Mouse (Mus musculus) ES-E14 (cell line): ENCODE results near the gene Sbp. TPM values are rescaled to one million over a fixed set of nuclear protein-coding genes. Genes with fewer than 3 reads are reported as not detected.
"Not testable (repeated sequence)": the region's sequence is repeated elsewhere in the genome, so short reads cannot be mapped to it uniquely, and the experiment has no call there.

Source experiments
- DNase-seq: peaks from one replicate; pipeline ENCODE4 v3.0.0-alpha.2; 2013; ENCODE audit warnings: low read depth, low spot score
- H3K27ac ChIP-seq: 2 replicates; pipeline ENCODE4 v1.5.1; 2012; ENCODE audit warnings: low read depth, mild to moderate bottlenecking, low read length, moderate library complexity, mixed read lengths; ENCODE audit not compliant: poor library complexity, insufficient read depth, severe bottlenecking
- H3K36me3 ChIP-seq: 2 replicates; pipeline ENCODE4 v1.6.1; 2012; ENCODE audit warnings: mild to moderate bottlenecking, low read length, moderate library complexity, mixed read lengths; ENCODE audit not compliant: control insufficient read depth, poor library complexity, insufficient read depth, severe bottlenecking
- H3K4me1 ChIP-seq, 2 experiments: fragments of 150-350 bp in 1 of 2; sonication (generic) in 1 of 2; 2 replicates each; pipeline ENCODE4 v1.6.1; 2012; ENCODE audit warnings: low read length in 2 of 2, mild to moderate bottlenecking in 1 of 2, mixed read lengths in 1 of 2; ENCODE audit not compliant: control insufficient read depth in 2 of 2, insufficient read depth in 2 of 2, poor library complexity in 1 of 2
- H3K4me3 ChIP-seq, 2 experiments: fragments of 150-350 bp in 1 of 2; sonication (generic) in 1 of 2; 2 replicates each; pipeline ENCODE4 v1.5.1; 2012; ENCODE audit warnings: low read length in 2 of 2, low read depth in 1 of 2, mild to moderate bottlenecking in 1 of 2, mixed read lengths in 1 of 2; ENCODE audit not compliant: insufficient read depth in 1 of 2, poor library complexity in 1 of 2, severe bottlenecking in 1 of 2
- H3K9ac ChIP-seq: 2 replicates; pipeline ENCODE4 v1.6.1; 2012; ENCODE audit warnings: low read depth, mild to moderate bottlenecking, low read length, mixed read lengths; ENCODE audit not compliant: poor library complexity, insufficient read depth, severe bottlenecking
- H3K9me3 ChIP-seq: fragments of 150-350 bp; sonication (generic); 2 replicates; pipeline ENCODE4 v1.6.1; 2012; ENCODE audit warnings: low read depth, mild to moderate bottlenecking, low read length; ENCODE audit not compliant: control insufficient read depth, insufficient read depth
- CHD2 ChIP-seq: IDR thresholded peaks from 2 replicates; pipeline ENCODE4 v1.6.1; 2014; ENCODE audit warnings: mild to moderate bottlenecking, low read depth, low read length, inconsistent platforms
- HCFC1 ChIP-seq: IDR thresholded peaks from 2 replicates; pipeline ENCODE4 v1.6.1; 2012; ENCODE audit warnings: low read length, inconsistent platforms, borderline replicate concordance; ENCODE audit not compliant: insufficient read depth
- MAFK ChIP-seq: IDR thresholded peaks from 2 replicates; pipeline ENCODE4 v1.6.1; 2014; ENCODE audit warnings: mild to moderate bottlenecking, low read depth, low read length, inconsistent platforms; ENCODE audit not compliant: insufficient read depth
- ZC3H11A ChIP-seq: IDR thresholded peaks from 2 replicates; pipeline ENCODE4 v1.6.1; 2012; ENCODE audit warnings: low read depth, mild to moderate bottlenecking, inconsistent platforms, low read length, borderline replicate concordance
- ZNF384 ChIP-seq: IDR thresholded peaks from 2 replicates; pipeline ENCODE4 v1.6.1; 2012; ENCODE audit warnings: low read depth, low read length, inconsistent platforms
- in situ Hi-C, 2 experiments: fragments of 600-800 bp; cut with MboI; formaldehyde crosslinking; loops; one replicate each; pipeline ENCODE4 v1.15.1; 2025; ENCODE audit warnings: low sequenced_read_pairs in 2 of 2, inconsistent platforms in 1 of 2; ENCODE audit not compliant: unreplicated experiment in 2 of 2
- total RNA-seq: library from RNA; depleted of rRNA; stranded (reverse); fragments of 300-350 nt; gene quantifications from 2 replicates; pipeline ENCODE4 v1.2.3, GENCODE M21; 2012

Sbp gene
- total RNA-seq, 1 experiment = not detected

DNA sequence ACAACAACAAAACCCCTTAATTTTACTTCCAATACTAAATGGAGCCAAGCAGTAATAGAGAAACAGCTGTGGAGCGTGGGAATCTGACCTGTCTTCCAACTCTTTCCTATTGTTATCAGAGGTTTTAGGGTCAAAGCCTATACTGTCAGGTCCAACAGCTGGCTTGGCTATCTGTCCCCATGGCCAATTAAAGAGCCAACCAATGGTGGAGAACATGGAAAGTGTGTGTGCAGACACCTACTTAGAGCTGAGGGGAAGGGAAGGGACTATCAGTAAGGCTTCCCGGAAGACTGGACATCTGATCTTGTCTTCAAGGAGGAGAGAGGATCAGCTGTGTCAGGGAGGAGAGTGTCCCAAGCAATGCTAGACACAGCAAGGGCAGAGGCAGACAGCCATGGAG lies 7.6 kb downstream of the Sbp start:
- no peak overlapping the region for H3K9ac ChIP-seq
- DNase-seq = no peak
- H3K27ac ChIP-seq = no peak overlapping the region
- H3K4me3 ChIP-seq = no peak overlapping the region
- H3K36me3 ChIP-seq = no peaks in the 10 kb centered on the region
- no peaks in the 10 kb centered on the region for H3K4me1 ChIP-seq
- no peaks in the 10 kb centered on the region for H3K9me3 ChIP-seq
- in situ Hi-C loops = no loop called here
- TF ChIP-seq CHD2 (no peak), MAFK (no peak), ZNF384 (no peak), HCFC1 (no peak), ZC3H11A (no peak)

DNA sequence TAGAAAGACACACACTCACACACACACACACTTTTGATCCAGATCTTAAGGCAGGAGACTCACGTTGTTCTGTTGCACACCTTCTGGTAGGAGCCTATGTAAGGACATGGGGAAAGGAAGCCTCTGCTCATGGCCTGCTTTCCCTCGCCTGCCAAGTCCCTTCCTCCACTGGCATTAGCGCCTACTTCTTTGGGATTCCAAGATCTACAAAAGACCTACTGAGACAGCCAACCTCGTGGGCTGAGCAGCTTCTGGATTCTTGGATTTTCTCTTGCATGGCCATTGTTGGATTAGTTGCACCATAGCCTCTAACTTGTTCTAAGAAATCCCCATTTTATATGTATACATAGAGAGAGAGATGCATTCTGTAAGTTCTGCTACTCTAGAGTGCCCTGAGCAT lies 9.4 kb downstream of the Sbp start:
- H3K9ac ChIP-seq, in situ Hi-C loops, DNase-seq, H3K9me3 ChIP-seq, H3K4me1 ChIP-seq, H3K36me3 ChIP-seq, H3K4me3 ChIP-seq, H3K27ac ChIP-seq: not testable (repeated sequence)

- no peaks in the 10 kb centered on the region for H3K36me3 ChIP-seq
- no peaks in the 10 kb centered on the region; a peak in 1 of 4 replicates for H3K4me1 ChIP-seq
Measured at GRCm38 (mm10) chr17:23955174-23955573, 13.7 kb downstream of the Sbp start, which contains the start of gene Sbpl. Sbpl (minus strand) TSS chr17:23955274.

DNA sequence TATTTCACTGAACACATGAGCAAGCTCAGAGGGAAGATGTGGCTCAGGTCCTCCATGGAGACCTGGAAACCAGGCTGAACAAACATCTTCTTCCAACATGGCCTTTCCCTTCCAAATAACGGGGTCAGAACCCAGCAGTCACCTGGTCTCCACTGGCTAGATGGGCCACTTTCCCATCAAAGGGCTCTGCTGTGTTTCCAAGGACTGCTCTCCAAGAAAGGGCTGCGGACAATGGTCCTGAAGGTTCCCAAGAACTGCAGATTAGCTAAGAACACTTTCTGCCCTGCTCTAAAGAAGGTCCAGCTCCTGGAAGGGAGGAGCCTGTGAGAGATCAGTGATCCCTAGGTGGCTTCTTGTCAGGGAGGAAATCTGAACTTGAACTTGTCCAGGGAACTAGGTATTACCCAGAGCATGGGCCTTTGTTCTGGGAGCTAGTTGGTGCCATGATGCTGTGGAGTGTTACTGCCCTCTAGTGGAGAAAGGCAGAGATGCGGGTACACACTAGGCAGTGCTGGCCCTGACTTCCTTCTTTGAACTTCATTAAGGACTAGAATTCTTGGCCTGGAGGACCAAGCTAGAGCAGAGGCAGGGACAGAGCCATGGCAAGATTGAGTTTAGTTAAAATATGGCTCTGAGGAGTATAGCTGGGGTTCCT lies 18.7 kb downstream of the Sbp start:
- peak; percentile 83 for DNase-seq
- in situ Hi-C loops = no loop called here
- no peak for TF ChIP-seq ZNF384
- peak; percentile 78; the same call in 1 of the 2 replicates for TF ChIP-seq ZC3H11A
- Histone ChIP-seq H3K4me3 (no peak overlapping the region), H3K9me3 (no peaks in the 10 kb centered on the region), H3K27ac (no peak overlapping the region), H3K4me1 (peaks cover 0 to 2% of the 10 kb centered on the region in 2 experiments; a peak in 2 of 4 replicates), H3K36me3 (no peaks in the 10 kb centered on the region), H3K9ac (no peak overlapping the region)

More at GRCm38 (mm10) chr17:23955174-23955573, 13.7 kb downstream of the Sbp start, which contains the start of gene Sbpl:
- H3K9me3 ChIP-seq = no peaks in the 10 kb centered on the region
- in situ Hi-C loops = no loop called here
- no peak within 1 kb of the TSS for H3K4me3 ChIP-seq
- H3K27ac ChIP-seq = no peak within 1 kb of the TSS
- DNase-seq = no peak
- TF ChIP-seq CHD2 (no peak), HCFC1 (no peak), MAFK (no peak), ZC3H11A (no peak), ZNF384 (no peak)
- H3K9ac ChIP-seq = no peak within 1 kb of the TSS

DNA sequence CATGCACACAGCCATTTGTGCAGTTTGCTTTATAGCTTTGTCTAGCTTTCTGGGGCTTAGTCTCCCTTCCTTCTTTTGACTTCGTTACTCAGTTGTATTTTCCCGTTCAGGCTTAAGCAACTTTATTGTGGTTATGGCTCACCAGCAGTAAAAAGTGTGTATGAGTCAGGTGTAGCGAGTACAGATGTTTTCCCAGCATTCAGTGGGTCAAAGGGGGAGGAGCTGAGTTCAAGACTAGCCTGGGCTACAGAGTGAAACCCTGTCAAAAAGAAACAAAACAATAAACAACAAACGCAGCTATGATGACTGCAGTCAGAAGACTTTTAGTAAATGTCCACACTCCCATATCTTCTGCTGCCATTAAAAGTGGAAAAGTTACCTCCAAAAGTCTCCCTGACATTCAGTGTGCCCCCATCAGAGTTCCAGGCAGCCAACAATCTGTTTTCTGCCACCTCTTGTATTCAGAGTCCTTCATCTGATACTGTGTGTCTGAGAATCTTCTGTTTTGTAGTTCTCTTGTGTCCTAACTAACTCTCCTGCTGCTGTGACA lies 20.2 kb downstream of the Sbp start:
- Histone ChIP-seq H3K4me3 (no peak overlapping the region), H3K27ac (no peak overlapping the region), H3K4me1 (peaks cover 2 to 3% of the 10 kb centered on the region in 2 experiments; a peak in 2 of 4 replicates), H3K36me3 (no peaks in the 10 kb centered on the region), H3K9me3 (no peaks in the 10 kb centered on the region), H3K9ac (no peak overlapping the region)
- DNase-seq = no peak
- TF ChIP-seq ZNF384 = no peak
- no peak for TF ChIP-seq HCFC1
- no peak for TF ChIP-seq MAFK
- TF ChIP-seq ZC3H11A = no peak
- TF ChIP-seq CHD2 = no peak
- in situ Hi-C loops = no loop called here
